Mouse (Mus musculus) neural tube, embryonic 15.5 days (tissue): ENCODE data around the gene Cipc. TPM values are rescaled to one million over a fixed set of nuclear protein-coding genes. Genes with fewer than 3 reads are reported as not detected.

Source experiments
- ATAC-seq: fragments of 200-750 bp; cut with Nextera tagmentation; 2 replicates; pipeline ENCODE4 v1.8.0; 2017; ENCODE audit warnings: mild to moderate bottlenecking, moderate TSS enrichment, moderate library complexity; ENCODE audit not compliant: low FRiP score
- H3K27ac ChIP-seq: fragments of 300-500 bp; sonication (generic); replicated peaks from 2 replicates; pipeline ENCODE4 v1.5.1; 2015; ENCODE audit warnings: mild to moderate bottlenecking, inconsistent platforms
- H3K27me3 ChIP-seq: fragments of 300-500 bp; sonication (generic); replicated peaks from 2 replicates; pipeline ENCODE4 v1.6.1; 2015; ENCODE audit warnings: inconsistent platforms
- H3K36me3 ChIP-seq: fragments of 300-500 bp; sonication (generic); 2 replicates; pipeline ENCODE4 v1.6.1; 2015; ENCODE audit warnings: inconsistent platforms
- H3K4me1 ChIP-seq: fragments of 300-500 bp; sonication (generic); 2 replicates; pipeline ENCODE4 v1.6.1; 2015; ENCODE audit warnings: inconsistent platforms
- H3K4me2 ChIP-seq: fragments of 300-500 bp; sonication (generic); 2 replicates; pipeline ENCODE4 v1.6.1; 2015; ENCODE audit warnings: inconsistent platforms, mild to moderate bottlenecking, moderate library complexity
- H3K4me3 ChIP-seq: fragments of 300-500 bp; sonication (generic); replicated peaks from 2 replicates; pipeline ENCODE4 v1.5.1; 2015; ENCODE audit warnings: mild to moderate bottlenecking, inconsistent platforms
- H3K9ac ChIP-seq: fragments of 300-500 bp; sonication (generic); replicated peaks from 2 replicates; pipeline ENCODE4 v1.6.1; 2015; ENCODE audit warnings: mild to moderate bottlenecking, inconsistent platforms
- H3K9me3 ChIP-seq: fragments of 300-500 bp; sonication (generic); replicated peaks from 2 replicates; pipeline ENCODE4 v1.6.1; 2016; ENCODE audit warnings: inconsistent platforms
- WGBS: fragments of 180-500 bp; shearing (Covaris S2); methylation state at CpG from one replicate; pipeline ENCODE4 v1.1.7; 2015; ENCODE audit warnings: mixed read lengths; 5-methylcytosine and 5-hydroxymethylcytosine counted together
- polyA plus RNA-seq: library from polyadenylated mRNA; unstranded; fragments of >200 nt; fragmentation: Nextera tagmentation; extraction: Ambion mirVana; gene quantifications from 2 replicates; pipeline ENCODE4 v1.2.1, GENCODE M21; 2015

Gene Cipc
- polyA plus RNA-seq, 1 experiment from 2014 or later = 40.8 TPM

- Histone ChIP-seq H3K27me3 (no peaks in the 10 kb centered on the region), H3K36me3 (no peaks in the 10 kb centered on the region), H3K4me2 (no peak overlapping the region), H3K9ac (no peak overlapping the region), H3K27ac (no peak overlapping the region), H3K4me3 (no peak overlapping the region), H3K9me3 (no peaks in the 10 kb centered on the region), H3K4me1 (peaks cover 16% of the 10 kb centered on the region)
- 91% methylated on average over 8 of the region's 8 CpGs for WGBS
- no peak for ATAC-seq
These were observed 11.1 kb upstream of the Cipc start for GRCm38 (mm10) chr12:86935692-86936282.

- ATAC-seq = no peak
- Histone ChIP-seq H3K27ac (no peak overlapping the region), H3K4me2 (no peak overlapping the region), H3K4me1 (peaks cover 25% of the 10 kb centered on the region), H3K36me3 (no peaks in the 10 kb centered on the region), H3K4me3 (no peak overlapping the region), H3K9ac (no peak overlapping the region), H3K27me3 (no peaks in the 10 kb centered on the region), H3K9me3 (no peaks in the 10 kb centered on the region)
- 85% methylated on average over 11 of the region's 11 CpGs for WGBS
These were observed 10.1 kb upstream of the Cipc start for GRCm38 (mm10) chr12:86936587-86937343.

GRCm38 (mm10) chr12:86938571-86938970, 8.3 kb upstream of the Cipc start:
- WGBS = 76% methylated on average over 9 of the region's 9 CpGs
- H3K4me1 ChIP-seq = peaks cover 25% of the 10 kb centered on the region
- H3K27me3 ChIP-seq = no peaks in the 10 kb centered on the region
- ATAC-seq = no peak
- no peak overlapping the region for H3K27ac ChIP-seq
- H3K9me3 ChIP-seq = no peaks in the 10 kb centered on the region
- H3K9ac ChIP-seq = no peak overlapping the region
- no peaks in the 10 kb centered on the region for H3K36me3 ChIP-seq
- H3K4me3 ChIP-seq = no peak overlapping the region
- no peak overlapping the region for H3K4me2 ChIP-seq

GRCm38 (mm10) chr12:86941173-86941572, 5.7 kb upstream of the Cipc start:
- ATAC-seq = peak; percentile 48
- H3K9me3 ChIP-seq = no peaks in the 10 kb centered on the region
- peak overlapping the region; percentile 89 for H3K27ac ChIP-seq
- 14% methylated on average over 11 of the region's 11 CpGs for WGBS
- peaks cover 33% of the 10 kb centered on the region for H3K4me1 ChIP-seq
- H3K27me3 ChIP-seq = no peaks in the 10 kb centered on the region
- H3K4me3 ChIP-seq = no peak overlapping the region
- H3K4me2 ChIP-seq = peak overlapping the region; percentile 21
- H3K36me3 ChIP-seq = no peaks in the 10 kb centered on the region
- H3K9ac ChIP-seq = 0 out of 2 replicates have a peak overlapping the region, but pooled peaks have one; percentile 6

- Histone ChIP-seq H3K4me1 (peaks cover 36% of the 10 kb centered on the region), H3K4me3 (no peak overlapping the region), H3K27me3 (no peaks in the 10 kb centered on the region), H3K36me3 (no peaks in the 10 kb centered on the region), H3K27ac (peak overlapping the region; percentile 89), H3K9ac (0 out of 2 replicates have a peak overlapping the region, but pooled peaks have one; percentile 21), H3K9me3 (no peaks in the 10 kb centered on the region), H3K4me2 (peak overlapping the region; percentile 24)
- WGBS = 13% methylated on average over 5 of the region's 5 CpGs
- peak; percentile 61 for ATAC-seq
These were observed 4.9 kb upstream of the Cipc start for GRCm38 (mm10) chr12:86941734-86942486.

- ATAC-seq = no peak
- Histone ChIP-seq H3K4me2 (no peak overlapping the region), H3K27me3 (no peaks in the 10 kb centered on the region), H3K36me3 (no peaks in the 10 kb centered on the region), H3K27ac (peak overlapping the region; percentile 89; the same call in 1 of the 2 replicates), H3K9me3 (no peaks in the 10 kb centered on the region), H3K4me1 (peaks cover 43% of the 10 kb centered on the region), H3K9ac (no peak overlapping the region), H3K4me3 (no peak overlapping the region)
- WGBS = 92% methylated on average over 8 of the region's 8 CpGs
These were observed 3.4 kb upstream of the Cipc start for GRCm38 (mm10) chr12:86943421-86943820.

GRCm38 (mm10) chr12:86945126-86945525, 1.7 kb upstream of the Cipc start:
- no peak for ATAC-seq

GRCm38 (mm10) chr12:86946301-86946781, 502 bp upstream of the Cipc start:
- Histone ChIP-seq H3K9me3 (no peaks in the 10 kb centered on the region), H3K4me1 (peaks cover 52% of the 10 kb centered on the region), H3K4me2 (peak overlapping the region; percentile 87), H3K27ac (peak overlapping the region; percentile 99), H3K4me3 (peak overlapping the region; percentile 72), H3K27me3 (no peaks in the 10 kb centered on the region), H3K36me3 (no peaks in the 10 kb centered on the region), H3K9ac (peak overlapping the region; percentile 95)
- no peak for ATAC-seq
- under 1% methylated on average over 17 of the region's 17 CpGs for WGBS

More at GRCm38 (mm10) chr12:86945126-86945525, 1.7 kb upstream of the Cipc start:
- Histone ChIP-seq H3K4me1 (peaks cover 58% of the 10 kb centered on the region), H3K9me3 (no peaks in the 10 kb centered on the region), H3K27me3 (no peaks in the 10 kb centered on the region), H3K4me3 (no peak overlapping the region), H3K9ac (no peak overlapping the region), H3K36me3 (no peaks in the 10 kb centered on the region), H3K27ac (0 out of 2 replicates have a peak overlapping the region, but pooled peaks have one; percentile 67), H3K4me2 (no peak overlapping the region; the same call in 1 of the 2 replicates)
- 5% methylated on average over 4 of the region's 4 CpGs for WGBS

- peak overlapping the region; percentile 95 for H3K9ac ChIP-seq
- peaks cover 6% of the 10 kb centered on the region for H3K36me3 ChIP-seq
- H3K27ac ChIP-seq = peak overlapping the region; percentile 99
- peak overlapping the region; percentile 72 for H3K4me3 ChIP-seq
- peak overlapping the region; percentile 87 for H3K4me2 ChIP-seq
- no peaks in the 10 kb centered on the region for H3K27me3 ChIP-seq
- H3K4me1 ChIP-seq = peaks cover 39% of the 10 kb centered on the region
- peak; percentile 65 for ATAC-seq
- no peaks in the 10 kb centered on the region for H3K9me3 ChIP-seq
- 13% methylated on average over 26 of the region's 26 CpGs for WGBS
These were observed 998 bp downstream of the Cipc start for GRCm38 (mm10) chr12:86947681-86948401.

GRCm38 (mm10) chr12:86948627-86949026, 1.8 kb downstream of the Cipc start:
- H3K4me3 ChIP-seq = peak overlapping the region; percentile 72
- no peak for ATAC-seq

GRCm38 (mm10) chr12:86949501-86949900, 2.7 kb downstream of the Cipc start:
- Histone ChIP-seq H3K4me3 (no peak overlapping the region), H3K9ac (no peak overlapping the region), H3K4me1 (peaks cover 39% of the 10 kb centered on the region), H3K36me3 (peaks cover 16% of the 10 kb centered on the region), H3K27ac (no peak overlapping the region), H3K27me3 (no peaks in the 10 kb centered on the region), H3K9me3 (no peaks in the 10 kb centered on the region), H3K4me2 (no peak overlapping the region)
- 83% methylated on average over 9 of the region's 9 CpGs for WGBS
- ATAC-seq = no peak

More at GRCm38 (mm10) chr12:86948627-86949026, 1.8 kb downstream of the Cipc start:
- peak overlapping the region; percentile 87 for H3K4me2 ChIP-seq
- H3K36me3 ChIP-seq = peaks cover 11% of the 10 kb centered on the region
- 33% methylated on average over 6 of the region's 6 CpGs for WGBS
- peak overlapping the region; percentile 95 for H3K9ac ChIP-seq
- H3K9me3 ChIP-seq = no peaks in the 10 kb centered on the region
- peaks cover 39% of the 10 kb centered on the region for H3K4me1 ChIP-seq
- peak overlapping the region; percentile 99 for H3K27ac ChIP-seq
- no peaks in the 10 kb centered on the region for H3K27me3 ChIP-seq
